20 mouse cellular contexts compared by ENCODE assay signal in genomic region chr2:156241662-156242061, GRCm38 (mm10). TPM values are rescaled to one million over a fixed set of nuclear protein-coding genes. Genes with fewer than 3 reads are reported as not detected.
A peak's percentile ranks its signal among the peaks of the same experiment; 100 is the strongest.
DNase-seq lines count a peak whose midpoint lies in the region; ATAC-seq and TF ChIP-seq lines count a peak whose summit lies in the region.
"Had no signal": no experiment of that assay in that cellular context is flagged by ENCODE, and none has a peak within 500 bp of the region (broad histone marks: within the 10 kb centered on the region; RNA-seq: fewer than 3 reads in every experiment).

No protein-coding gene starts in this region.

- H3K36me3 ChIP-seq in forebrain, postnatal 0 days (ENCODE audit: insufficient read depth), result 0 out of 2 replicates have a peak, but pooled peaks cover 4% of the 10 kb centered on the region
- H3K36me3 ChIP-seq in forebrain, embryonic 12.5 days (replicated peaks), result peaks cover 12% of the 10 kb centered on the region
- H3K36me3 ChIP-seq in midbrain, postnatal 0 days (ENCODE audit: insufficient read depth, low read length), result peaks cover 3% of the 10 kb centered on the region; the same call in 1 of the 2 replicates
- peaks cover 73% of the 10 kb centered on the region for H3K36me3 ChIP-seq in midbrain, embryonic 10.5 days
- no peaks in the 10 kb centered on the region for H3K36me3 ChIP-seq in heart, embryonic 11.5 days (ENCODE audit: control insufficient read depth, insufficient read depth, low read length)

- peak; percentile 15 for DNase-seq in forebrain, postnatal 0 days
- DNase-seq in midbrain, postnatal 0 days (ENCODE audit: low spot score), result no peak
- DNase-seq in midbrain, embryonic 10.5 days (ENCODE audit: low spot score), result no peak
- DNase-seq in left cerebral cortex, adult 9 months (ENCODE audit: low spot score in 2 of 2), result peak; percentile 56 to 61
- peak; percentile 76 for DNase-seq in telencephalon, adult 2 months (ENCODE audit: low read depth, low spot score)
- no peak for DNase-seq in embryo, embryonic 9.5 days (ENCODE audit: extremely low spot score)
- DNase-seq: cerebellum, adult 8-10 months; heart, adult 11 months; liver; lung, adult 18-20 months had no signal

- no peak overlapping the region for H3K4me2 ChIP-seq in forebrain, postnatal 0 days (ENCODE audit: low read depth)
- no peak overlapping the region for H3K4me2 ChIP-seq in forebrain, embryonic 12.5 days
- H3K4me2 ChIP-seq in midbrain, postnatal 0 days (ENCODE audit: low read depth, low read length, poor library complexity, severe bottlenecking), result no peak overlapping the region
- H3K4me2 ChIP-seq in heart, embryonic 11.5 days, result no peak overlapping the region
- H3K4me2 ChIP-seq: heart, embryonic 15.5 days; kidney, embryonic 15.5 days; midbrain, embryonic 15.5 days; neural tube, embryonic 12.5 days had no signal

- H3K4me3 ChIP-seq in forebrain, postnatal 0 days (ENCODE audit: low read depth, low read length), result no peak overlapping the region
- no peak overlapping the region for H3K4me3 ChIP-seq in forebrain, embryonic 12.5 days (replicated peaks)
- no peak overlapping the region for H3K4me3 ChIP-seq in midbrain, postnatal 0 days (ENCODE audit: low read depth, low read length)
- H3K4me3 ChIP-seq in midbrain, embryonic 10.5 days, result no peak overlapping the region
- H3K4me3 ChIP-seq in heart, embryonic 11.5 days (ENCODE audit: low read depth, low read length), result no peak overlapping the region
- H3K4me3 ChIP-seq: embryonic facial prominence, embryonic 10.5 days; erythroblast, embryonic 14.5 days; heart, embryonic 15.5 days; kidney, embryonic 15.5 days; midbrain, embryonic 15.5 days; neural tube, embryonic 12.5 days had no signal

- TF ChIP-seq CTCF in forebrain, postnatal 0 days (IDR thresholded peaks at IDR 0.05; ENCODE audit: low read depth), result no peak
- TF ChIP-seq CTCF in midbrain, postnatal 0 days (IDR thresholded peaks at IDR 0.05), result no peak

- 68% methylated on average over 2 of the region's 2 CpGs for WGBS in forebrain, postnatal 0 days
- WGBS in forebrain, embryonic 12.5 days, result 87% methylated on average over 2 of the region's 2 CpGs
- 76% methylated on average over 2 of the region's 2 CpGs for WGBS in midbrain, postnatal 0 days
- 88% methylated on average over 2 of the region's 2 CpGs for WGBS in midbrain, embryonic 10.5 days
- WGBS in heart, embryonic 11.5 days (ENCODE audit: insufficient replicate concordance), result 81% methylated on average over 2 of the region's 2 CpGs

- H3K27me3 ChIP-seq in forebrain, postnatal 0 days (ENCODE audit: insufficient read depth, low read length), result no peaks in the 10 kb centered on the region
- no peaks in the 10 kb centered on the region for H3K27me3 ChIP-seq in forebrain, embryonic 12.5 days
- no peaks in the 10 kb centered on the region for H3K27me3 ChIP-seq in midbrain, postnatal 0 days (ENCODE audit: insufficient read depth, low read length)
- H3K27me3 ChIP-seq in midbrain, embryonic 10.5 days (ENCODE audit: low read depth, poor library complexity, severe bottlenecking), result no peaks in the 10 kb centered on the region
- H3K27me3 ChIP-seq in heart, embryonic 11.5 days (ENCODE audit: control insufficient read depth, insufficient read depth, low read length), result no peaks in the 10 kb centered on the region
- H3K27me3 ChIP-seq: heart, embryonic 15.5 days; kidney, embryonic 15.5 days; midbrain, embryonic 15.5 days; neural tube, embryonic 12.5 days had no signal

- H3K27ac ChIP-seq in forebrain, postnatal 0 days (ENCODE audit: low read depth, low read length), result 0 out of 2 replicates have a peak overlapping the region, but pooled peaks have one; percentile 29
- H3K27ac ChIP-seq in forebrain, embryonic 12.5 days, result no peak overlapping the region
- 0 out of 2 replicates have a peak overlapping the region, but pooled peaks have one; percentile 12 for H3K27ac ChIP-seq in midbrain, postnatal 0 days (ENCODE audit: low read depth, low read length)
- no peak overlapping the region for H3K27ac ChIP-seq in midbrain, embryonic 10.5 days (replicated peaks)
- H3K27ac ChIP-seq in heart, embryonic 11.5 days (ENCODE audit: low read depth, low read length), result no peak overlapping the region
- H3K27ac ChIP-seq: embryonic facial prominence, embryonic 10.5 days; heart, embryonic 15.5 days; kidney, embryonic 15.5 days; midbrain, embryonic 15.5 days; neural tube, embryonic 12.5 days; stomach, postnatal 0 days had no signal

- peak; percentile 61 for ATAC-seq in forebrain, postnatal 0 days
- no peak for ATAC-seq in forebrain, embryonic 12.5 days (ENCODE audit: low FRiP score)
- no peak for ATAC-seq in midbrain, postnatal 0 days (ENCODE audit: low FRiP score)
- ATAC-seq in heart, embryonic 11.5 days (replicated peaks; ENCODE audit: insufficient number of reproducible peaks, low FRiP score, low TSS enrichment), result no peak
- ATAC-seq: forebrain, embryonic 16.5 days; midbrain, embryonic 15.5 days had no signal

- no peaks in the 10 kb centered on the region for H3K4me1 ChIP-seq in forebrain, postnatal 0 days (ENCODE audit: insufficient read depth)
- H3K4me1 ChIP-seq in forebrain, embryonic 12.5 days, result no peaks in the 10 kb centered on the region
- no peaks in the 10 kb centered on the region for H3K4me1 ChIP-seq in midbrain, postnatal 0 days (ENCODE audit: insufficient read depth, low read length)
- H3K4me1 ChIP-seq in midbrain, embryonic 10.5 days, result no peaks in the 10 kb centered on the region
- no peaks in the 10 kb centered on the region for H3K4me1 ChIP-seq in heart, embryonic 11.5 days (ENCODE audit: control insufficient read depth, insufficient read depth, low read length)
- H3K4me1 ChIP-seq: heart, embryonic 15.5 days; kidney, embryonic 15.5 days; midbrain, embryonic 15.5 days; neural tube, embryonic 12.5 days had no signal

- no peaks in the 10 kb centered on the region for H3K9me3 ChIP-seq in forebrain, postnatal 0 days (ENCODE audit: low read length)
- no peaks in the 10 kb centered on the region for H3K9me3 ChIP-seq in forebrain, embryonic 12.5 days
- H3K9me3 ChIP-seq in midbrain, postnatal 0 days (ENCODE audit: low read length), result no peaks in the 10 kb centered on the region
- H3K9me3 ChIP-seq in midbrain, embryonic 10.5 days (replicated peaks), result no peaks in the 10 kb centered on the region
- no peaks in the 10 kb centered on the region for H3K9me3 ChIP-seq in heart, embryonic 11.5 days (replicated peaks; ENCODE audit: control insufficient read depth, low read length)
- H3K9me3 ChIP-seq: embryonic facial prominence, embryonic 10.5 days; heart, embryonic 15.5 days; kidney, embryonic 15.5 days; midbrain, embryonic 15.5 days; neural tube, embryonic 12.5 days had no signal

- no peak overlapping the region for H3K9ac ChIP-seq in forebrain, postnatal 0 days
- no peak overlapping the region for H3K9ac ChIP-seq in forebrain, embryonic 12.5 days
- no peak overlapping the region for H3K9ac ChIP-seq in midbrain, postnatal 0 days (replicated peaks; ENCODE audit: low read length, poor library complexity, severe bottlenecking)
- H3K9ac ChIP-seq in heart, embryonic 11.5 days (ENCODE audit: low read depth, low read length), result no peak overlapping the region
- H3K9ac ChIP-seq: heart, embryonic 15.5 days; kidney, embryonic 15.5 days; midbrain, embryonic 15.5 days; neural tube, embryonic 12.5 days had no signal

RNA-seq across cellular contexts. Expression of gene Phf20, which starts 45.4 kb away (rescaled TPM):
- total RNA-seq in forebrain, postnatal 0 days (2014; rRNA removed), result 45.9 and 57.1 TPM in 2 replicates
- 111 and 148 TPM in 2 replicates for polyA plus RNA-seq in forebrain, postnatal 0 days (2015; fragmentation: Nextera tagmentation; extraction: Ambion mirVana)
- polyA plus RNA-seq in forebrain, embryonic 12.5 days (2016; fragmentation: Nextera tagmentation; extraction: Ambion mirVana), result 105 and 111 TPM in 2 replicates
- 27.6 and 37.4 TPM in 2 replicates for total RNA-seq in midbrain, postnatal 0 days (2014; rRNA removed)
- 108 and 116 TPM in 2 replicates for polyA plus RNA-seq in midbrain, postnatal 0 days (2015; fragmentation: Nextera tagmentation; extraction: Ambion mirVana)
- 75.5 and 82.8 TPM in 2 replicates for polyA plus RNA-seq in midbrain, embryonic 10.5 days (2016; fragmentation: Nextera tagmentation; extraction: Ambion mirVana)
- polyA plus RNA-seq in heart, embryonic 11.5 days (2014; fragmentation: Nextera tagmentation; extraction: Ambion mirVana), result 61.1 and 62.7 TPM in 2 replicates

Comparison
In these comparisons a context has a peak if more than half of its experiments do, and no peak if none do; other contexts are left out.
1. H3K27ac ChIP-seq: peak in forebrain, postnatal 0 days (single experiment) and midbrain, postnatal 0 days (single experiment); none in forebrain, embryonic 12.5 days (single experiment), midbrain, embryonic 10.5 days (single experiment) and heart, embryonic 11.5 days (single experiment).
2. DNase-seq: peak in forebrain, postnatal 0 days (single experiment), left cerebral cortex, adult 9 months (2 of 2) and telencephalon, adult 2 months (single experiment); none in midbrain, postnatal 0 days (single experiment), midbrain, embryonic 10.5 days (single experiment) and embryo, embryonic 9.5 days (single experiment).